Mouse (Mus musculus) ovary, postnatal 36 days (tissue): ENCODE data around the gene Tmem120b.

Experiments used
- DNase-seq: peaks from one replicate; pipeline ENCODE4 v3.0.0; 2022; ENCODE audit warnings: low spot score, mixed read lengths

Gene Tmem120b

GRCm38 (mm10) chr5:123141555-123142160, 73.4 kb downstream of the Tmem120b start:
- DNase-seq: peak; percentile 68

- DNase-seq: peak; percentile 67
Measured at GRCm38 (mm10) chr5:123142161-123143157, 74.2 kb downstream of the Tmem120b start, which contains the start of gene Setd1b. Gene Setd1b (plus strand): TSS chr5:123142193.

- no peak for DNase-seq
Measured at GRCm38 (mm10) chr5:123143251-123143970, 75.2 kb downstream of the Tmem120b start.

GRCm38 (mm10) chr5:123143971-123144745, 75.9 kb downstream of the Tmem120b start:
- no peak for DNase-seq

GRCm38 (mm10) chr5:123144746-123145590, 76.8 kb downstream of the Tmem120b start:
- DNase-seq: no peak

GRCm38 (mm10) chr5:123146357-123146756, 78.1 kb downstream of the Tmem120b start:
- no peak for DNase-seq

- no peak for DNase-seq
Measured at GRCm38 (mm10) chr5:123147569-123147968, 79.4 kb downstream of the Tmem120b start.

- DNase-seq: no peak
Measured at GRCm38 (mm10) chr5:123148073-123148722, 80.0 kb downstream of the Tmem120b start.

GRCm38 (mm10) chr5:123149451-123150400, 81.5 kb downstream of the Tmem120b start:
- DNase-seq: peak; percentile 87

GRCm38 (mm10) chr5:123150641-123151040, 82.4 kb downstream of the Tmem120b start:
- no peak for DNase-seq

GRCm38 (mm10) chr5:123151077-123151476, 82.9 kb downstream of the Tmem120b start:
- DNase-seq: no peak

GRCm38 (mm10) chr5:123151707-123152362, 83.6 kb downstream of the Tmem120b start:
- DNase-seq: no peak

GRCm38 (mm10) chr5:123152901-123153300, 84.7 kb downstream of the Tmem120b start:
- no peak for DNase-seq

GRCm38 (mm10) chr5:123155425-123155824, 87.2 kb downstream of the Tmem120b start:
- no peak for DNase-seq

- DNase-seq: no peak
Measured at GRCm38 (mm10) chr5:123156763-123157162, 88.5 kb downstream of the Tmem120b start.

GRCm38 (mm10) chr5:123157972-123158371, 89.8 kb downstream of the Tmem120b start:
- no peak for DNase-seq

GRCm38 (mm10) chr5:123159446-123159845, 91.2 kb downstream of the Tmem120b start:
- no peak for DNase-seq

- no peak for DNase-seq
Measured at GRCm38 (mm10) chr5:123159866-123160265, 91.7 kb downstream of the Tmem120b start.
